Mouse (Mus musculus) intestine, postnatal 0 days (tissue): ENCODE results near the gene Brinp3. TPM values are rescaled to one million over a fixed set of nuclear protein-coding genes. Genes with fewer than 3 reads are reported as not detected.

Source experiments
- ATAC-seq: fragments of 200-750 bp; cut with Nextera tagmentation; 2 replicates; pipeline ENCODE4 v1.8.0; 2017; ENCODE audit warnings: mild to moderate bottlenecking, moderate TSS enrichment, moderate library complexity
- H3K27ac ChIP-seq: fragments of 300-500 bp; sonication (generic); 2 replicates; pipeline ENCODE4 v1.5.1; 2014; ENCODE audit warnings: mild to moderate bottlenecking, low read depth, low read length, moderate library complexity
- H3K27me3 ChIP-seq: fragments of 300-500 bp; sonication (generic); replicated peaks from 2 replicates; pipeline ENCODE4 v1.6.1; 2014; ENCODE audit warnings: low read length, mixed read lengths; ENCODE audit not compliant: control insufficient read depth, insufficient read depth
- H3K36me3 ChIP-seq: fragments of 300-500 bp; sonication (generic); 2 replicates; pipeline ENCODE4 v1.6.1; 2014; ENCODE audit warnings: mild to moderate bottlenecking, moderate library complexity; ENCODE audit not compliant: control insufficient read depth, insufficient read depth
- H3K4me1 ChIP-seq: fragments of 300-500 bp; sonication (generic); replicated peaks from 2 replicates; pipeline ENCODE4 v1.6.1; 2014; ENCODE audit warnings: antibody characterized with exemption, low read length, mixed read lengths; ENCODE audit not compliant: control insufficient read depth, insufficient read depth
- H3K4me2 ChIP-seq: fragments of 300-500 bp; sonication (generic); replicated peaks from 2 replicates; pipeline ENCODE4 v1.6.1; 2014; ENCODE audit warnings: low read depth, mild to moderate bottlenecking, moderate library complexity
- H3K4me3 ChIP-seq: fragments of 300-500 bp; sonication (generic); 2 replicates; pipeline ENCODE4 v1.5.1; 2014; ENCODE audit warnings: low read depth, low read length
- H3K9ac ChIP-seq: fragments of 300-500 bp; sonication (generic); 2 replicates; pipeline ENCODE4 v1.6.1; 2014; ENCODE audit warnings: mild to moderate bottlenecking, low read depth, low read length
- H3K9me3 ChIP-seq: fragments of 300-500 bp; sonication (generic); 2 replicates; pipeline ENCODE4 v1.6.1; 2016; ENCODE audit warnings: mixed run types; ENCODE audit not compliant: control insufficient read depth
- CTCF ChIP-seq: sonication (generic); IDR thresholded peaks from 2 replicates; pipeline ENCODE4 v1.5.1; 2016; ENCODE audit warnings: low read depth, mild to moderate bottlenecking, control low read depth, antibody characterized with exemption, moderate library complexity
- WGBS: fragments of 180-500 bp; shearing (Covaris S2); extraction: QIAGEN DNeasy Blood & Tissue Kit; methylation state at CpG from one replicate; pipeline ENCODE4 v1.1.7; 2014; 5-methylcytosine and 5-hydroxymethylcytosine counted together
- polyA plus RNA-seq: library from polyadenylated mRNA; unstranded; fragments of >200 nt; fragmentation: Nextera tagmentation; extraction: Ambion mirVana; gene quantifications from 2 replicates; pipeline ENCODE4 v1.2.1, GENCODE M21; 2015

Gene Brinp3
- polyA plus RNA-seq, 1 experiment from 2014 or later = 0.60 TPM

DNA sequence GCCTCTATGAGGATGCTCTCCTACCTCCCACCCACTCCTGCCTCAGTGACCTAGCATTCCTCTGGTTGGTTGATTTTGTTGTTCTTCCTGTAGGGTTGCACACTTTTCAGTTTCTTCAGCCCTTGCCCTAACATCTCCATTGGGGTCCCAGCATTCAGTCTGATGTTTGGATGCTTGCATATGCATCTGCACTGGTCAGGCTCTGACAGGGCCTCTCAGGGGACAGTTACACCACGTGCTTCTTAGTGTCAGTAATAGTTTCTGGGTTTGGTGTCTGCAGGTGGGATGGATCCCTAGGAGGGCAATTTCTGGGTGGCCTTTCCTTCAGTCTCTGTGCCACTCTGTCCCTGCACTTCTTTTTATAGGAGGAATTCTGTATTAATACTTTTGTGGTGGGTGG, 339.3 kb downstream of the Brinp3 start:
- WGBS = 31% methylated on average over 1 of the region's 1 CpGs
- Histone ChIP-seq H3K27ac (no peak overlapping the region), H3K9me3 (no peaks in the 10 kb centered on the region), H3K36me3 (no peaks in the 10 kb centered on the region), H3K4me1 (no peaks in the 10 kb centered on the region), H3K27me3 (no peaks in the 10 kb centered on the region), H3K4me3 (no peak overlapping the region), H3K4me2 (no peak overlapping the region), H3K9ac (no peak overlapping the region)
- ATAC-seq = no peak
- no peak for TF ChIP-seq CTCF

DNA sequence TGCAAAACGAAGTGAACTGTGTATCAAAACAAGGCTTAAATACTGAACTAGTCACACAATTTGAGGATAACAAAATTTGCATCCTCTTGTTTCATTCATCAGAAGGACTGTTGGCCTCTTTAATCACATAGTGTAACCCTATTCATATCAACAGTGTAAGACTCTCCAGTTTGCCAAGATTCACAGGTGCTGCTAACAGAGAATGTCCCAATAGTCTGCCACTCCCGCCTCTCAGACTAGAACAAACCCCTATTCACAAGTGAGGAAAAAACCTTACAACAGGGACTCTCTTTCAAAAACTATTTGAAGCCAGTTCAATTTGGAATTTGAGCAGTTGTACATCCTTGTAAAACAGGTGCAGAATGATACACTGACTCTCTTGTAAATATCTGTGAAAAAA, 349.5 kb downstream of the Brinp3 start:
- Histone ChIP-seq H3K9me3 (no peaks in the 10 kb centered on the region), H3K9ac (no peak overlapping the region), H3K4me1 (no peaks in the 10 kb centered on the region), H3K4me2 (no peak overlapping the region), H3K36me3 (no peaks in the 10 kb centered on the region), H3K27ac (no peak overlapping the region), H3K27me3 (no peaks in the 10 kb centered on the region), H3K4me3 (no peak overlapping the region)
- ATAC-seq = no peak
- 73% methylated on average over 2 of the region's 2 CpGs for WGBS
- TF ChIP-seq CTCF = no peak

DNA sequence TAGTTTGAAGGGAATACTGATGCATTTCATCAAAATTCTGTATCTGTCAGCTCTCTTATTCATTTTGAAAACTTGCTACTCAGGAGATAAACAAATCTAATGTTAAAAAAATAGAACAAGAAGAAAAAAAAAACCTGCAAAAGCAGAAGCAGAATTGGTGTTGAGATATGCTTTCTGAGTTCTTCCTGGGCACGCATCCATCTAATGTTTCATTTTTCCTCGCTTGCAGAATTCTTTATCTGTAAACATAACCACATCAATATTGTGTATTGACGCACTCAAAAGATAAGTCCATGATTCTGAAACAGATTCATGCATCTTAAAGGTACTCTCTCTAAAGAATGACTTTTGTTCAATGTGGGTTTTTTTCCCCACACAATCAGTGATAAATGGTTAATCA, 354.3 kb downstream of the Brinp3 start:
- H3K27me3 ChIP-seq = no peaks in the 10 kb centered on the region
- H3K4me3 ChIP-seq = no peak overlapping the region
- no peak for ATAC-seq
- no peak overlapping the region for H3K4me2 ChIP-seq
- no peak for TF ChIP-seq CTCF
- H3K36me3 ChIP-seq = no peaks in the 10 kb centered on the region
- 67% methylated on average over 3 of the region's 3 CpGs for WGBS
- no peaks in the 10 kb centered on the region for H3K4me1 ChIP-seq
- H3K9ac ChIP-seq = no peak overlapping the region
- no peaks in the 10 kb centered on the region for H3K9me3 ChIP-seq
- no peak overlapping the region for H3K27ac ChIP-seq

DNA sequence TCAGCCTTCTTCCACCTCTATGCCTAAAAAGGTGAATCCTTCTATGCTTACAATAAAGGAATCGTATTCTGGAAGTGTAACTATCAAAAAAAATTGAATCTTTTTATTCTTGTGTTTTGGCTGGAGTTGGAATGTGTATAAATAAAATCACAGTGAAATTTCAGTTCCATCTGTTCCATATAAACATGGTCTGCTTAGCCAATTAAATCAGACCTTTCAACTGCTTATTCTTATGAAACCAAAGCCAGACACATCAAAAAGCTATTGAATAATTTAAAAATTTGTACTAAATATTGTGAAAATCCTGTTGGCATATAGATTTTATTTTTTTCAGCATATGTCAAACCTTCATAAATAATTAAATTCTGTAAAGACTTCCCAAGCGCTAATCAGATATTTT, 355.6 kb downstream of the Brinp3 start:
- Histone ChIP-seq H3K9me3 (no peaks in the 10 kb centered on the region), H3K36me3 (no peaks in the 10 kb centered on the region), H3K4me3 (no peak overlapping the region), H3K9ac (no peak overlapping the region), H3K27ac (no peak overlapping the region), H3K4me1 (no peaks in the 10 kb centered on the region), H3K4me2 (no peak overlapping the region), H3K27me3 (no peaks in the 10 kb centered on the region)
- ATAC-seq = no peak
- 73% methylated on average over 2 of the region's 2 CpGs for WGBS
- TF ChIP-seq CTCF = no peak

DNA sequence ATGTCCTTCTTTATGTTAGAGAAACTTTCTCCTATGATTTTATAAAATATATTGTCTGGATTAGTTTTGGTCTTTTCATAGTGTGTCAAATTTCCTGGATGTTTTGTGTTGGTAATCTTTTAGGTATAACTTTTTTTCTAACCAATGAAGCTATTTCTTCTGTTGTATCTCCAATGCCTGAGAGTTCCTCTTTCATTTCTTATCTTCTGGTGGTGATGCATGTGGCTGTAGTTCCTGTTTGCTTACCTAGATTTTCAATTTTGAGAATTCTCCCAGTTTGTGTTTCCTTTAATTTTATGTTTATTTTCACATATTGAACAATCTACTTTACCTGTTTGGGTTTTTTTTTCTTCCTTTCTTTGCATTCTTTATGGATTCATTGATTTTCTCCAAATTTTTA, 404.1 kb downstream of the Brinp3 start:
- ATAC-seq = no peak
- Histone ChIP-seq H3K27me3 (no peaks in the 10 kb centered on the region), H3K9ac (no peak overlapping the region), H3K9me3 (no peaks in the 10 kb centered on the region), H3K4me2 (no peak overlapping the region), H3K4me1 (no peaks in the 10 kb centered on the region), H3K36me3 (no peaks in the 10 kb centered on the region), H3K4me3 (no peak overlapping the region), H3K27ac (no peak overlapping the region)
- TF ChIP-seq CTCF = no peak

- H3K4me3 ChIP-seq = no peak overlapping the region
- no peaks in the 10 kb centered on the region for H3K9me3 ChIP-seq
- H3K36me3 ChIP-seq = no peaks in the 10 kb centered on the region
- H3K4me1 ChIP-seq = no peaks in the 10 kb centered on the region
- no peak for TF ChIP-seq CTCF
- 20% methylated on average over 9 of the region's 9 CpGs for WGBS
- ATAC-seq = peak; percentile 60
- H3K27ac ChIP-seq = no peak overlapping the region
- H3K9ac ChIP-seq = no peak overlapping the region
- H3K27me3 ChIP-seq = no peaks in the 10 kb centered on the region
- H3K4me2 ChIP-seq = peak overlapping the region; percentile 30
Observed at GRCm38 (mm10) chr1:146901691-146902090, 407.1 kb downstream of the Brinp3 start.
